Mouse (Mus musculus) erythroblast, embryonic 14.5 days (primary cell): ENCODE measurements around the gene Dab1.

Experiments used
- GATA1 ChIP-seq: IDR thresholded peaks from 2 replicates; pipeline ENCODE4 v1.6.1; 2012; ENCODE audit warnings: low read length, inconsistent platforms, mixed read lengths
- TAL1 ChIP-seq: IDR thresholded peaks from 3 replicates; pipeline ENCODE4 v1.6.1; 2012; ENCODE audit warnings: low read length, inconsistent platforms, mixed read lengths

GRCm38 (mm10) chr4:104338382-104338781 lies 719.2 kb downstream of the Dab1 start:
- no peak for TF ChIP-seq GATA1
- TF ChIP-seq TAL1: no peak
